Mouse (Mus musculus) intestine, postnatal 0 days (tissue): Measurements from ENCODE around the gene Apof. TPM values are rescaled to one million over a fixed set of nuclear protein-coding genes. Genes with fewer than 3 reads are reported as not detected.

Experiments
- ATAC-seq: fragments of 200-750 bp; cut with Nextera tagmentation; 2 replicates; pipeline ENCODE4 v1.8.0; 2017; ENCODE audit warnings: mild to moderate bottlenecking, moderate TSS enrichment, moderate library complexity
- H3K27ac ChIP-seq: fragments of 300-500 bp; sonication (generic); 2 replicates; pipeline ENCODE4 v1.5.1; 2014; ENCODE audit warnings: mild to moderate bottlenecking, low read depth, low read length, moderate library complexity
- H3K27me3 ChIP-seq: fragments of 300-500 bp; sonication (generic); replicated peaks from 2 replicates; pipeline ENCODE4 v1.6.1; 2014; ENCODE audit warnings: low read length, mixed read lengths; ENCODE audit not compliant: control insufficient read depth, insufficient read depth
- H3K36me3 ChIP-seq: fragments of 300-500 bp; sonication (generic); 2 replicates; pipeline ENCODE4 v1.6.1; 2014; ENCODE audit warnings: mild to moderate bottlenecking, moderate library complexity; ENCODE audit not compliant: control insufficient read depth, insufficient read depth
- H3K4me1 ChIP-seq: fragments of 300-500 bp; sonication (generic); replicated peaks from 2 replicates; pipeline ENCODE4 v1.6.1; 2014; ENCODE audit warnings: antibody characterized with exemption, low read length, mixed read lengths; ENCODE audit not compliant: control insufficient read depth, insufficient read depth
- H3K4me2 ChIP-seq: fragments of 300-500 bp; sonication (generic); replicated peaks from 2 replicates; pipeline ENCODE4 v1.6.1; 2014; ENCODE audit warnings: low read depth, mild to moderate bottlenecking, moderate library complexity
- H3K4me3 ChIP-seq: fragments of 300-500 bp; sonication (generic); 2 replicates; pipeline ENCODE4 v1.5.1; 2014; ENCODE audit warnings: low read depth, low read length
- H3K9ac ChIP-seq: fragments of 300-500 bp; sonication (generic); 2 replicates; pipeline ENCODE4 v1.6.1; 2014; ENCODE audit warnings: mild to moderate bottlenecking, low read depth, low read length
- H3K9me3 ChIP-seq: fragments of 300-500 bp; sonication (generic); 2 replicates; pipeline ENCODE4 v1.6.1; 2016; ENCODE audit warnings: mixed run types; ENCODE audit not compliant: control insufficient read depth
- CTCF ChIP-seq: sonication (generic); IDR thresholded peaks from 2 replicates; pipeline ENCODE4 v1.5.1; 2016; ENCODE audit warnings: low read depth, mild to moderate bottlenecking, control low read depth, antibody characterized with exemption, moderate library complexity
- WGBS: fragments of 180-500 bp; shearing (Covaris S2); extraction: QIAGEN DNeasy Blood & Tissue Kit; methylation state at CpG from one replicate; pipeline ENCODE4 v1.1.7; 2014; 5-methylcytosine and 5-hydroxymethylcytosine counted together
- polyA plus RNA-seq: library from polyadenylated mRNA; unstranded; fragments of >200 nt; fragmentation: Nextera tagmentation; extraction: Ambion mirVana; gene quantifications from 2 replicates; pipeline ENCODE4 v1.2.1, GENCODE M21; 2015

The Apof gene
- polyA plus RNA-seq, 1 experiment from 2014 or later: 0.12 TPM

DNA sequence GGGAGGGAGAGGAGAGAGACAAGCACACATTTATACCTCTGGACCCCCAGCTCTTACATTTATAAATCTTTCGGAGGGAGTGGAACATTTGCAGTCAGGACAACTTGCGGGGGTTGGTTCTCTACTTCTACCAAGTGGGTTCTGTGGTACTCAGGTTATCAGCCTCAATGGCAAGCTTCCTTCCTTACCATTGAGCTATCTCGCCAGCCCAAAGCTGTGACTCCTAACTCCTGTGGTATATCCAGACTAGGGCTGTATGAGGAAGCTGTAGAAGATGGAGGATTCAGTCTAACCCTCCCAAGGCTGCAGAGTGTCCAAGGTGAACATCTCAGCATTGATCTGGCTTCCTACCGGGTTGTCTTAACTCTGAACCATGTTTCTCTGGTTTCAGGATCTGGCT is 29.3 kb upstream of the Apof start:
- Histone ChIP-seq H3K4me2 (no peak overlapping the region), H3K4me3 (no peak overlapping the region), H3K9me3 (no peaks in the 10 kb centered on the region), H3K27me3 (no peaks in the 10 kb centered on the region), H3K4me1 (no peaks in the 10 kb centered on the region), H3K27ac (no peak overlapping the region), H3K9ac (no peak overlapping the region), H3K36me3 (peaks cover 4% of the 10 kb centered on the region)
- no peak for TF ChIP-seq CTCF
- ATAC-seq: no peak
- WGBS: 93% methylated on average over 4 of the region's 4 CpGs

DNA sequence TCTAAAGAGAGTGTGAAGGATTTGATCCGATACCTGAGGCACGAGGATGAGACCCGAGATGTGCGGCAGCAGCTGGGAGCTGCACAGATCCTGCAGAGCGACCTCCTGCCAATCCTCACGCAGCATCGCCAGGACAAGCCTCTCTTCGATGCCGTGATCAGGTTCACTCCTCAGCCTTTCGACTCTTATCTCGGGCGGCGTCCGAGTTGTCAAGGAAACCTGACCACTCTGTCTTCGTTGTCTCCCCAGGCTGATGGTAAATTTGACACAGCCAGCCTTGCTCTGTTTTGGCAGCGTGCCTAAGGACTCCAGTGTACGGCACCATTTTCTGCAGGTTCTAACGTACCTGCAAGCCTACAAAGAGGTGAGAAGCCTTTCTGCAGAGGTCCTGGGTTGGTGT is 28.3 kb upstream of the Apof start:
- no peaks in the 10 kb centered on the region for H3K4me1 ChIP-seq
- H3K27ac ChIP-seq: no peak overlapping the region
- H3K36me3 ChIP-seq: peaks cover 12% of the 10 kb centered on the region
- H3K4me2 ChIP-seq: no peak overlapping the region
- H3K9ac ChIP-seq: no peak overlapping the region
- H3K27me3 ChIP-seq: no peaks in the 10 kb centered on the region
- no peak for ATAC-seq
- TF ChIP-seq CTCF: no peak
- WGBS: 72% methylated on average over 18 of the region's 18 CpGs
- no peak overlapping the region for H3K4me3 ChIP-seq
- H3K9me3 ChIP-seq: no peaks in the 10 kb centered on the region

DNA sequence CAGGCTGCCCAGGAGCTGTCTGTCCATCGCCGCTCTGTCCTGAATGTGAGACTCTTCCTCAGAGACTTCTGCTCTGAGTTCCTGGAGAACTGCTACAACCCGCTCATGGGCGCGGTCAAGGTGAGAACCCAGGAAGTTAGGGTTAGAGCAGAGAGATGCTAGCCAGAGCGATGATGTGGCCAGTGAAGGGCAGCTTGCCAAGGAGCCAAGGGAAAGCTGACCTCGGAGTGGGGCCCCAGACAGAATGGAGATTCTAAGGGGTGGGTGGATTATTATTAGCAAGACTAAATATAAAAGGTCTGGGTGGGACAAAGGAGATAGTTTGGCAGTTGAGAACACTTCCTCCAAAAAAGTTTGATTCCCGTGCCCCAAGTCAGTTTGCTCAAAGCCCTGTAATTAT is 25.2 kb upstream of the Apof start:
- WGBS: 85% methylated on average over 8 of the region's 8 CpGs

DNA sequence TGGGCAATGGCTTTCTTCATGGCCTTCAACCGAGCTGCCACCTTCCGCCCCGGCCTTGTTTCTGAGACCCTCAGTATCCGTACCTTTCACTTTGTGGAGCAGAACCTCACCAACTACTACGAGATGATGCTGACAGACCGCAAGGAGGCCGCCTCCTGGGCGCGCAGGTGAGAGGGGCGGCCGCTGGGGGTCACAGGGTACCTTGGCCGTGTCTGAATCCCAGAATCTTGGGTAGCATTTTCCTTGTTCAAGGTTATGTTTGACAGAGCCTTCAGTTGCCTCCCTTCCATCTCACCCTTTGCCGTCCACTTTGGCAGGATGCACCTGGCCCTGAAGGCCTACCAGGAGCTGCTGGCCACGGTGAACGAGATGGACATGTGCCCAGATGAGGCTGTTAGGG is 24.4 kb upstream of the Apof start:
- Histone ChIP-seq H3K4me3 (no peak overlapping the region), H3K4me1 (no peaks in the 10 kb centered on the region), H3K9ac (no peak overlapping the region), H3K4me2 (no peak overlapping the region), H3K9me3 (no peaks in the 10 kb centered on the region), H3K27ac (peak overlapping the region; percentile 46; the same call in 1 of the 2 replicates), H3K36me3 (peaks cover 28% of the 10 kb centered on the region), H3K27me3 (no peaks in the 10 kb centered on the region)
- no peak for TF ChIP-seq CTCF
- ATAC-seq: no peak
- 93% methylated on average over 15 of the region's 15 CpGs for WGBS

More for the DNA sequence above, 25.2 kb upstream of the Apof start:
- ATAC-seq: no peak
- Histone ChIP-seq H3K9ac (no peak overlapping the region), H3K36me3 (peaks cover 28% of the 10 kb centered on the region), H3K4me3 (no peak overlapping the region), H3K4me1 (no peaks in the 10 kb centered on the region), H3K4me2 (no peak overlapping the region), H3K27me3 (no peaks in the 10 kb centered on the region), H3K27ac (no peak overlapping the region), H3K9me3 (no peaks in the 10 kb centered on the region)
- no peak for TF ChIP-seq CTCF

DNA sequence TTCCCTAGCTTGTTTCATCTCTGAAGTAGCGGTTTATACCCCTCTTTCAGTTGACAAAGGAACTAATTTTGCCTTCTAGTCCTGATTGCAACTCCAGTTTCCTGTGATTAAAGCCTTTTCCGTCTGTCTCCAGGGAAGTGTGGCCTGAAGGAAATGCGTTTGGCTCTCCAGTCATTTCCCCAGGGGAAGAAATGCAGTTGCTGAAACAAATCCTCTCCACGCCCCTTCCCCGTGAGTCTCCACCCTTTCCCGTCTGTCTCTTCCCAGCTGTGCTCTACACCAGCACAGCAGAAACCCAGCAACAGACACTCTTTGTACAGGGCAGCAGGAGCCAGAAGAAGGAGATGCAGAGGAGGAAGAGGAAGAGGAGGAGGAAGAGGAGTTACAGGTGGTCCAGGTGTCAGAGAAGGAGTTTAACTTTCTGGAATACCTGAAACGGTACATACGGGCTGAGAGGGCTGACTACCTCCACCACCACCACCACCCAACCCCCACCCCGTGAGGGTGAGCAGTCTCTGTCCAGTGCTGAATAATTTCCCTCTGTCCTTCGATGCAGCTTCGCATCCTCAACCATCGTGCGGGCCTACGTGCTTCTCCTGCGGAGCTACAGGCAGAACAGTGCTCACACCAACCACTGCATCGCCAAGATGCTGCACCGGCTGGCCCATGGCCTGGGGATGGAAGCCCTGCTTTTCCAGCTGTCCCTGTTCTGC is 21.3 kb upstream of the Apof start:
- no peak overlapping the region; the same call in 1 of the 2 replicates for H3K4me2 ChIP-seq
- H3K27me3 ChIP-seq: no peaks in the 10 kb centered on the region
- no peak overlapping the region for H3K9ac ChIP-seq
- H3K9me3 ChIP-seq: no peaks in the 10 kb centered on the region
- no peaks in the 10 kb centered on the region for H3K4me1 ChIP-seq
- H3K4me3 ChIP-seq: no peak overlapping the region
- peaks cover 53% of the 10 kb centered on the region for H3K36me3 ChIP-seq
- no peak for TF ChIP-seq CTCF
- ATAC-seq: no peak
- no peak overlapping the region for H3K27ac ChIP-seq
- 77% methylated on average over 17 of the region's 17 CpGs for WGBS

DNA sequence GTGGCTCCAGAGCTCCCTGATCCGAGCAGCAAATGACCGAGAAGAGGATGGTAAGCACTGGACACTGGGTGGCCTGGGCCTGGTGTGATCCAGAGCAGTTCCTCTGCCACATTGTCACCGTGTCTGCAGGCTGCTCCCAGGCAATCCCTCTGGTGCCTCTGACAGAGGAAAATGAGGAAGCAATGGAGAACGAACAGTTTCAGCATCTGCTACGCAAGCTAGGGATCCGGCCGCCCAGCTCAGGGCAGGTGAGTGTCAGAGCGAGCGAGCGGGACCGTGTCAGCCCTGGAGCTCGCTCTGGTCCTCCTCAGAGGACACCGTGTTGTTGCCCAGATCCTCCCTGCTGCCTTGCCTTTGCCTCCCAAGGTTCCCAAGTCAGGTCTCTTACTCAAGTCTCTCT is 17.9 kb upstream of the Apof start:
- no peaks in the 10 kb centered on the region for H3K4me1 ChIP-seq
- WGBS: 92% methylated on average over 13 of the region's 13 CpGs
- no peak overlapping the region for H3K4me2 ChIP-seq
- no peak overlapping the region for H3K9ac ChIP-seq
- H3K27me3 ChIP-seq: no peaks in the 10 kb centered on the region
- no peak for ATAC-seq
- no peak overlapping the region for H3K27ac ChIP-seq
- no peak for TF ChIP-seq CTCF
- no peaks in the 10 kb centered on the region for H3K9me3 ChIP-seq
- H3K36me3 ChIP-seq: peaks cover 45% of the 10 kb centered on the region
- H3K4me3 ChIP-seq: no peak overlapping the region
